Comparison of ENCODE assay signal across 31 mouse cellular contexts in genomic region chr13:12327577-12327976, GRCm38 (mm10). TPM values are rescaled to one million over a fixed set of nuclear protein-coding genes. Genes with fewer than 3 reads are reported as not detected.
DNase-seq lines count a peak whose midpoint lies in the region; ATAC-seq and TF ChIP-seq lines count a peak whose summit lies in the region.
"Had no signal": no experiment of that assay in that cellular context is flagged by ENCODE, and none has a peak within 500 bp of the region (broad histone marks: within the 10 kb centered on the region; RNA-seq: fewer than 3 reads in every experiment).

No protein-coding gene starts in this region.

- H3K27ac ChIP-seq in heart, adult 2 months: peak overlapping the region; percentile 22
- peak overlapping the region; percentile 75 to 79 for H3K27ac ChIP-seq in heart, embryonic 14.5 days (replicated peaks in 1 of 2; ENCODE audit: control insufficient read depth in 1 of 2, insufficient read depth in 1 of 2, low read depth in 2 of 2, low read length in 2 of 2)
- H3K27ac ChIP-seq in hindbrain, embryonic 11.5 days (ENCODE audit: low read depth, low read length): no peak overlapping the region
- H3K27ac ChIP-seq: embryonic facial prominence, embryonic 13.5 days; forebrain, embryonic 10.5 days; forebrain, embryonic 15.5 days; hindbrain, embryonic 12.5 days; hindbrain, postnatal 0 days; intestine, embryonic 15.5 days; layer of hippocampus, adult 2 months; left cerebral cortex, adult 2 months; limb, embryonic 12.5 days; liver, embryonic 15.5 days; midbrain, embryonic 10.5 days; midbrain, embryonic 15.5 days; neural tube, embryonic 15.5 days had no signal

- H3K4me2 ChIP-seq in heart, embryonic 14.5 days (ENCODE audit: low read length): peak overlapping the region; percentile 30
- no peak overlapping the region for H3K4me2 ChIP-seq in hindbrain, embryonic 11.5 days (replicated peaks; ENCODE audit: low read depth, low read length)
- H3K4me2 ChIP-seq: embryonic facial prominence, embryonic 13.5 days; forebrain, embryonic 15.5 days; hindbrain, embryonic 12.5 days; intestine, embryonic 15.5 days; limb, embryonic 12.5 days; liver, embryonic 15.5 days; lung, embryonic 14.5 days; midbrain, embryonic 15.5 days; neural tube, embryonic 15.5 days had no signal

- no peak for TF ChIP-seq EP300 in heart, adult 2 months (IDR thresholded peaks at IDR 0.05; ENCODE audit: insufficient read depth, low read depth, low read length)

- intact Hi-C loops in heart, adult 2 months (cut with DNase I): no loop called here
- intact Hi-C loops in heart, postnatal 36 days (cut with DNase I): no loop called here
- intact Hi-C loops in heart, postnatal 14 days (cut with DNase I): no loop called here

- TF ChIP-seq CTCF in heart, adult 2 months (IDR thresholded peaks at IDR 0.05): no peak

- H3K9ac ChIP-seq in heart, adult 2 months (ENCODE audit: low read depth, low read length): no peak overlapping the region; the same call in 1 of the 2 replicates
- peak overlapping the region; percentile 44 for H3K9ac ChIP-seq in heart, embryonic 14.5 days (ENCODE audit: low read length)
- no peak overlapping the region for H3K9ac ChIP-seq in hindbrain, embryonic 11.5 days (ENCODE audit: low read depth, low read length)
- H3K9ac ChIP-seq: embryonic facial prominence, embryonic 13.5 days; forebrain, embryonic 15.5 days; hindbrain, embryonic 12.5 days; intestine, embryonic 15.5 days; limb, embryonic 12.5 days; liver, embryonic 15.5 days; lung, embryonic 14.5 days; midbrain, embryonic 15.5 days; neural tube, embryonic 15.5 days had no signal

- H3K9me3 ChIP-seq in heart, embryonic 14.5 days (ENCODE audit: control insufficient read depth, low read length): no peaks in the 10 kb centered on the region
- H3K9me3 ChIP-seq in hindbrain, embryonic 11.5 days (ENCODE audit: control insufficient read depth, low read length): no peaks in the 10 kb centered on the region
- H3K9me3 ChIP-seq: embryonic facial prominence, embryonic 13.5 days; forebrain, embryonic 10.5 days; forebrain, embryonic 15.5 days; hindbrain, embryonic 12.5 days; intestine, embryonic 15.5 days; limb, embryonic 12.5 days; liver, embryonic 15.5 days; midbrain, embryonic 10.5 days; midbrain, embryonic 15.5 days; neural tube, embryonic 15.5 days had no signal

- WGBS in heart, adult 2 months: 72% methylated on average over 6 of the region's 6 CpGs
- WGBS in heart, embryonic 14.5 days: 66% methylated on average over 6 of the region's 6 CpGs
- WGBS in hindbrain, embryonic 11.5 days: 95% methylated on average over 6 of the region's 6 CpGs

- no peak overlapping the region for H3K4me3 ChIP-seq in heart, adult 2 months
- no peak overlapping the region for H3K4me3 ChIP-seq in heart, embryonic 14.5 days (ENCODE audit: control insufficient read depth in 1 of 2, insufficient read depth in 1 of 2, low read depth in 1 of 2, low read length in 2 of 2)
- no peak overlapping the region for H3K4me3 ChIP-seq in hindbrain, embryonic 11.5 days (ENCODE audit: low read depth, low read length)
- H3K4me3 ChIP-seq: embryonic facial prominence, embryonic 13.5 days; forebrain, embryonic 10.5 days; forebrain, embryonic 15.5 days; hindbrain, embryonic 12.5 days; intestine, embryonic 15.5 days; layer of hippocampus, adult 2 months; left cerebral cortex, adult 2 months; limb, embryonic 12.5 days; liver, embryonic 15.5 days; midbrain, embryonic 10.5 days; midbrain, embryonic 15.5 days; neural tube, embryonic 15.5 days had no signal

- H3K27me3 ChIP-seq in heart, adult 2 months (ENCODE audit: control insufficient read depth, insufficient read depth, low read length): no peaks in the 10 kb centered on the region
- H3K27me3 ChIP-seq in heart, embryonic 14.5 days (ENCODE audit: control insufficient read depth, insufficient read depth, low read length): no peaks in the 10 kb centered on the region
- H3K27me3 ChIP-seq in hindbrain, embryonic 11.5 days (ENCODE audit: control insufficient read depth, insufficient read depth, low read length): no peaks in the 10 kb centered on the region
- H3K27me3 ChIP-seq: embryonic facial prominence, embryonic 13.5 days; forebrain, embryonic 15.5 days; hindbrain, embryonic 12.5 days; intestine, embryonic 15.5 days; limb, embryonic 12.5 days; liver, embryonic 15.5 days; midbrain, embryonic 15.5 days; neural tube, embryonic 15.5 days had no signal

- no peak for ATAC-seq in heart, embryonic 14.5 days (ENCODE audit: insufficient number of reproducible peaks, insufficient read depth, low FRiP score, low read depth)
- no peak for ATAC-seq in hindbrain, embryonic 11.5 days (ENCODE audit: low FRiP score)
- ATAC-seq: forebrain, embryonic 15.5 days; hindbrain, postnatal 0 days; intestine, embryonic 15.5 days; midbrain, embryonic 15.5 days had no signal

- H3K4me1 ChIP-seq in heart, adult 2 months (ENCODE audit: control insufficient read depth, insufficient read depth, low read length): peaks cover 9% of the 10 kb centered on the region
- peaks cover 39 to 70% of the 10 kb centered on the region in 2 experiments for H3K4me1 ChIP-seq in heart, embryonic 14.5 days (ENCODE audit: control insufficient read depth in 2 of 2, insufficient read depth in 2 of 2, low read length in 2 of 2)
- H3K4me1 ChIP-seq in hindbrain, embryonic 11.5 days (replicated peaks; ENCODE audit: control insufficient read depth, insufficient read depth, low read length): no peaks in the 10 kb centered on the region
- H3K4me1 ChIP-seq: embryonic facial prominence, embryonic 13.5 days; forebrain, embryonic 10.5 days; forebrain, embryonic 15.5 days; hindbrain, embryonic 12.5 days; intestine, embryonic 15.5 days; limb, embryonic 12.5 days; liver, embryonic 15.5 days; midbrain, embryonic 10.5 days; midbrain, embryonic 15.5 days; neural tube, embryonic 15.5 days had no signal

- peaks cover 24% of the 10 kb centered on the region for H3K36me3 ChIP-seq in heart, adult 2 months (ENCODE audit: control insufficient read depth, insufficient read depth, low read length)
- H3K36me3 ChIP-seq in heart, embryonic 14.5 days (ENCODE audit: control insufficient read depth, insufficient read depth, low read length): peaks cover 53% of the 10 kb centered on the region
- no peaks in the 10 kb centered on the region for H3K36me3 ChIP-seq in hindbrain, embryonic 11.5 days (ENCODE audit: control insufficient read depth, insufficient read depth, low read length)
- H3K36me3 ChIP-seq: embryonic facial prominence, embryonic 13.5 days; forebrain, embryonic 10.5 days; forebrain, embryonic 15.5 days; hindbrain, embryonic 12.5 days; intestine, embryonic 15.5 days; limb, embryonic 12.5 days; liver, embryonic 15.5 days; midbrain, embryonic 10.5 days; midbrain, embryonic 15.5 days; neural tube, embryonic 15.5 days had no signal

- peaks cover 7% of the 10 kb centered on the region for H3K79me2 ChIP-seq in heart, adult 2 months (replicated peaks; ENCODE audit: control insufficient read depth, insufficient read depth, low read length)

- no peak for TF ChIP-seq POLR2A in heart, adult 2 months (IDR thresholded peaks at IDR 0.05; ENCODE audit: insufficient read depth, low read depth, low read length)

- DNase-seq in heart, adult 2 months: no peak
- no peak for DNase-seq in heart, postnatal 36 days
- DNase-seq in heart, postnatal 14 days: no peak
- DNase-seq in adrenal gland, postnatal 25 days: peak; percentile 32
- no peak for DNase-seq in hindbrain, embryonic 11.5 days (ENCODE audit: low spot score)
- no peak for DNase-seq in lung, postnatal 36 days
- DNase-seq: B cell, adult 2 months; cerebellum, adult 11 months; cerebellum, adult 9-11 months; kidney, adult 2 months; kidney, postnatal 36 days; lung, embryonic 14.5 days; lung, postnatal 14 days; retina, postnatal 1 day; right cerebral cortex, postnatal 14 days; thymus, adult 18-20 months; thymus, postnatal 25 days had no signal

RNA-seq across cellular contexts. Expression of gene Actn2, which starts 13.0 kb away (rescaled TPM):
- total RNA-seq in heart, adult 2 months (2021): 1,000 to 10,000 TPM; 1,397 to 1,781 TPM
- polyA plus RNA-seq in heart, adult 2 months (2012; rRNA removed): 1,690 and 1,900 TPM in 2 replicates
- 1,000 to 10,000 TPM; 1,744 to 1,878 TPM for total RNA-seq in heart, postnatal 36 days (2021)
- polyA plus RNA-seq in heart, embryonic 14.5 days (2014; fragmentation: Nextera tagmentation; extraction: Ambion mirVana): 1,376 and 1,533 TPM in 2 replicates
- total RNA-seq in heart, postnatal 14 days (2021): 1,000 to 10,000 TPM; 1,811 to 1,984 TPM
- 0.24 TPM in 1 of 2 replicates, not detected in the other for total RNA-seq in adrenal gland, postnatal 25 days (2021)
- polyA plus RNA-seq in hindbrain, embryonic 11.5 days (2014; fragmentation: Nextera tagmentation; extraction: Ambion mirVana): 3.3 and 5.8 TPM in 2 replicates

Comparison
In these comparisons a context has a peak if more than half of its experiments do, and no peak if none do; other contexts are left out.
1. RNA of gene Actn2, which starts 13.0 kb away (total RNA-seq): 1,811 to 1,984 TPM in heart, postnatal 14 days, 1,744 to 1,878 TPM in heart, postnatal 36 days and 1,397 to 1,781 TPM in heart, adult 2 months; 0.24 TPM in adrenal gland, postnatal 25 days; every median in the first group is over 1,000 times any median in the second.